Mouse (Mus musculus): Measurements from ENCODE around the gene Gm33543. TPM values are rescaled to one million over a fixed set of nuclear protein-coding genes. Genes with fewer than 3 reads are reported as not detected.

Gene Gm33543
- total and polyA plus RNA-seq, 2 experiments from 2014 or later: 0.11 TPM; not detected in 1

DNA sequence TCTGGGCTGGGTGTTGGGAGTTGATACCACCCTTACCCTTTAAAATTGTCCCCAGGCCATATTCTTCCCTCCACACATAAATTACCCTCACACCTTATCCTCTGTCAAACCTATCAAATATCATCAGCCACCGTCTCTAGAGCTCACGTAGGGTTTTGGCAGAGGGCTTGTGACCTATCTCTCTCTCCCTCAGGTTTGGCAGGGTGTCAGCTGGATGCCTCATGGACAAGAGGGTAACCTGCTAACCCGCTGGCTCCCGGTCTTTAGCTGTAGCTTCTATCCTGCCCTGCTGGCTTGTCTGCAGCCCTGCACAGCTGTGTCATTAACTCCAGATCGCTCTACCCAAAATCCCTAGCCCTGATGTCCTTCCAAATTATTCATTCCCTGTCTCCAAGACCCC, 14.4 kb downstream of the Gm33543 start:
- Histone ChIP-seq H3K4me3 (ENCODE audit: low read depth, low read length) (no peak overlapping the region), H3K36me3 (ENCODE audit: insufficient read depth, low read length) (no peaks in the 10 kb centered on the region), H3K27ac (ENCODE audit: low read depth, low read length) (no peak overlapping the region), H3K9me3 (ENCODE audit: low read length) (no peaks in the 10 kb centered on the region), H3K27me3 (ENCODE audit: insufficient read depth, low read length) (no peaks in the 10 kb centered on the region), H3K4me1 (ENCODE audit: insufficient read depth, low read length) (no peaks in the 10 kb centered on the region), H3K4me2 (ENCODE audit: low read depth, low read length, poor library complexity, severe bottlenecking) (no peak overlapping the region), H3K9ac (replicated peaks; ENCODE audit: low read length, poor library complexity, severe bottlenecking) (no peak overlapping the region)
- DNase-seq (ENCODE audit: low spot score): no peak
- no peak for TF ChIP-seq CTCF (IDR thresholded peaks at IDR 0.05)
- 88% methylated on average over 5 of the region's 5 CpGs for WGBS
- ATAC-seq (ENCODE audit: low FRiP score): no peak

DNA sequence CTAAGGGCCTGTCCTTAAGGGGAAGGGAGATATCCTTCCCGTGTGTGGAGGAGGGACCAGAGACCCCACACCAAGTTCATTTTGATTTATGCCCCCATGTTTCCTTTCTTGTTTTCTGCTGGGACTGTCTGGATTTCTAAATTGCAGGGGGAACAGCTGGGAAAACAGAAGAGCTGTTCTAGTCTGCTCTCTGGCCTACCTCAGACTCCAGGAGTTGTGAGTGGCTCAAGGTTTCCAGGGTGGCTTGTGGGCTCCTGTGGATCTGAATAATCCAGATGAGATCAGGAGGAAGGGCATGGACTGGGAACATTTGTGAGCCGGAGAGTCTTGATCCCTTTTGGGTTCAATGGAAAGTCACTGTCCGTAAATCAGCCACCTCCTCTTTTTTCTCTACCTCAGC, 17.1 kb downstream of the Gm33543 start:
- no peak overlapping the region for H3K4me2 ChIP-seq (ENCODE audit: low read depth, low read length, poor library complexity, severe bottlenecking)
- H3K36me3 ChIP-seq (ENCODE audit: insufficient read depth, low read length): no peaks in the 10 kb centered on the region
- 46% methylated on average over 3 of the region's 3 CpGs for WGBS
- no peaks in the 10 kb centered on the region for H3K4me1 ChIP-seq (ENCODE audit: insufficient read depth, low read length)
- H3K9ac ChIP-seq (replicated peaks; ENCODE audit: low read length, poor library complexity, severe bottlenecking): no peak overlapping the region
- H3K27me3 ChIP-seq (ENCODE audit: insufficient read depth, low read length): no peaks in the 10 kb centered on the region
- no peaks in the 10 kb centered on the region for H3K9me3 ChIP-seq (ENCODE audit: low read length)
- no peak overlapping the region for H3K27ac ChIP-seq (ENCODE audit: low read depth, low read length)
- no peak for DNase-seq (ENCODE audit: low spot score)
- ATAC-seq (ENCODE audit: low FRiP score): no peak
- H3K4me3 ChIP-seq (ENCODE audit: low read depth, low read length): no peak overlapping the region
- TF ChIP-seq CTCF (IDR thresholded peaks at IDR 0.05): no peak

DNA sequence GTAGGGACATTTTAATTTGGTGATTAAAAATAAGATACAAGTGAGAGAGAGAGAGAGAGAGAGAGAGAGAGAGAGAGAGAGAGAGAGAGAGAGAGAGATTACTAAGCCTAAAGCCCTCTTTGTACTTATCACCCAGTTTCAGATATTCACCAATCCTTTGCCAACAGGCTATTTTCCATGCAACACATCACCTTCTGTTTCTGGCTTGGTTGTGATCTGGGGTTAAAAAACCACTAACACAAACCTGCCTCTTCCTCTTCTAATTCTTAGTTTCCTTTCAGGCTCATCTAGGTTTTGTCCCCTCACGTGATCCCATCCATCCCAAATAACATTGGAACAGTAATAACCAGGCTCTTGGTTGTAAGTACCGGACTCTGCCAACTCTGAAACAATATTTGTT, 24.2 kb downstream of the Gm33543 start:
- 94% methylated on average over 2 of the region's 2 CpGs for WGBS
- Histone ChIP-seq H3K4me3 (ENCODE audit: low read depth, low read length) (no peak overlapping the region), H3K4me1 (ENCODE audit: insufficient read depth, low read length) (no peaks in the 10 kb centered on the region), H3K27me3 (ENCODE audit: insufficient read depth, low read length) (no peaks in the 10 kb centered on the region), H3K4me2 (ENCODE audit: low read depth, low read length, poor library complexity, severe bottlenecking) (no peak overlapping the region), H3K9me3 (ENCODE audit: low read length) (no peaks in the 10 kb centered on the region), H3K36me3 (ENCODE audit: insufficient read depth, low read length) (no peaks in the 10 kb centered on the region), H3K9ac (replicated peaks; ENCODE audit: low read length, poor library complexity, severe bottlenecking) (no peak overlapping the region), H3K27ac (ENCODE audit: low read depth, low read length) (no peak overlapping the region)
- ATAC-seq (ENCODE audit: low FRiP score) (no peak), DNase-seq (ENCODE audit: low spot score) (no peak)
- no peak for TF ChIP-seq CTCF (IDR thresholded peaks at IDR 0.05)

DNA sequence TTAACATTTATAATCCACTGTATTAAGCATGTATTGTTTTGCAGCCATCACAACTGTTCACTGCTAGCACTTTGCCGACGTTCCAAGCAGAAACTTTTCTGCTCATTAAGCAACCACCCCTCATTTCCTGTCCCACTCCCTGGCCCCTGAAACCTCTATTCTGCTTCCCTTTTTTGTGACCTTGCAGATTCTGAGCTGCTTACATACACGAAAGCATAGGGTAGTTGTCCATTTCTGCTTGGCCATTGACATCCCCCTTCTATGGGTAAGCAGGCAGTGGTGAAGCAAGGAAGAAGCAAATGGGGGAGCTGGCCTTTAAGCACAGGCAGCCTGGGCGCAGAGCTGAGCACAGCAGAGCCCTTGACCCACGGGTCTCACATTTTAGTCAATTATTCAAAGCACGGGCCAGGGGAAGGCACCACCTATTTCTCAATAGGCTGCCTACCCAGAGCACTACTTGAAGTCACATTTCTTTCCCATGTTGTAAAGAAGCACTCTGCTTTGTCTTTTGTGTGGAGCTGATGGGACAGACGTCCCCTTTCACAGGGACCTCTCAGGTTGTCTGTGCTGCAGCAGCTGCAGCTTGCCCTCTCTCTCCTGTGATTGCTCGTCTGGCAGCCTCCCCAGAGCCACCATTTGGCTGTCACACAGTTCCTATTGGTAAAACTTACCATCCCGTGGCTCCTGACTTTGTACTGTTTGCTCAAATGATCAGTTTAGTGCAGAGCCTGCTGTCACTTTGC, 25.1 kb downstream of the Gm33543 start:
- no peak for TF ChIP-seq CTCF (IDR thresholded peaks at IDR 0.05)
- no peak overlapping the region for H3K9ac ChIP-seq (replicated peaks; ENCODE audit: low read length, poor library complexity, severe bottlenecking)
- no peaks in the 10 kb centered on the region for H3K9me3 ChIP-seq (ENCODE audit: low read length)
- H3K4me2 ChIP-seq (ENCODE audit: low read depth, low read length, poor library complexity, severe bottlenecking): no peak overlapping the region
- no peaks in the 10 kb centered on the region for H3K4me1 ChIP-seq (ENCODE audit: insufficient read depth, low read length)
- H3K27ac ChIP-seq (ENCODE audit: low read depth, low read length): 0 out of 2 replicates have a peak overlapping the region, but pooled peaks have one; percentile 18
- WGBS: 40% methylated on average over 9 of the region's 9 CpGs
- DNase-seq (ENCODE audit: low spot score) (peak; percentile 47), ATAC-seq (ENCODE audit: low FRiP score) (no peak)
- H3K4me3 ChIP-seq (ENCODE audit: low read depth, low read length): no peak overlapping the region
- H3K36me3 ChIP-seq (ENCODE audit: insufficient read depth, low read length): no peaks in the 10 kb centered on the region
- H3K27me3 ChIP-seq (ENCODE audit: insufficient read depth, low read length): no peaks in the 10 kb centered on the region

DNA sequence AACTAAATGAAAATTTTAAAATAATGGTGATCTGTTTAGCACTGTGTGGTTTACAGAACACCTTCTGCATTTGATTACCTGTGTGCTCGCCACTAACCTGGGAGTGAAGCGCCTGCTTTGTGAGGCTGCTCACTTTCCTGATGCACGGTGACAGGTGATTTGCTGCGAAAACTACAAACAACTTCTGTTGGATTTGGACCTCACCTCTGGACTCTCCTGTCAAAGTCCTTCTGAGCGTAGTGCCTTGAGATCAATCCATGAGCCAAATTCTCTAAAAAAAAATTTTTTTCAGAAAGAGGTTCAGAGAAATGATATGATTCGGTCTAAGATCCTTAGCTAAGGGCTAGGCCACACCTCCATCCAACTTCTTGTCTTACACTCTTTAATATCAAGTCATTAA, 28.4 kb downstream of the Gm33543 start:
- ATAC-seq (ENCODE audit: low FRiP score): no peak
- no peak overlapping the region for H3K4me3 ChIP-seq (ENCODE audit: low read depth, low read length)
- H3K4me1 ChIP-seq (ENCODE audit: insufficient read depth, low read length): no peaks in the 10 kb centered on the region
- H3K36me3 ChIP-seq (ENCODE audit: insufficient read depth, low read length): no peaks in the 10 kb centered on the region
- H3K4me2 ChIP-seq (ENCODE audit: low read depth, low read length, poor library complexity, severe bottlenecking): no peak overlapping the region
- DNase-seq (ENCODE audit: low spot score): no peak
- H3K9ac ChIP-seq (replicated peaks; ENCODE audit: low read length, poor library complexity, severe bottlenecking): no peak overlapping the region
- 94% methylated on average over 6 of the region's 6 CpGs for WGBS
- H3K27ac ChIP-seq (ENCODE audit: low read depth, low read length): no peak overlapping the region
- no peaks in the 10 kb centered on the region for H3K27me3 ChIP-seq (ENCODE audit: insufficient read depth, low read length)
- no peak for TF ChIP-seq CTCF (IDR thresholded peaks at IDR 0.05)
- no peaks in the 10 kb centered on the region for H3K9me3 ChIP-seq (ENCODE audit: low read length)

DNA sequence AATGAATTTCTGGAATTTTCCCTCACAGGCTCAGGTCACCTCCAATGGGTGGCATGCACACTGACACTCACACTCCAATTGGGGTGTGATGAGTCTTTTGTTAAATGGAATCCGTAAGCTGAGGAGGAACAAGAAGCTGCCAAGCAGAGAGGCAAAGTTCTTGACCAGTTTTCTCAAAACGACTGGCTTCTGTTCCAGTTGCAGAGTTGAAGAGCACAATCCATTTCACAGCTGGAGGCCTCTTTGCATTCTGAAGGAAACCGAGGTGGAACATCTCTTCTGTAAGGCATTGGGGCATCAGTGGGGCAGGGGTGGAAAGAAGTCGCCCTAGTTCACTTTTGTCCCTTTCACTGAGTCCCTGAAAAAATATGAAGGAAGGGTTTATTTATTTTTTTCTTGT, 30.9 kb downstream of the Gm33543 start:
- H3K27ac ChIP-seq (ENCODE audit: low read depth, low read length): no peak overlapping the region
- TF ChIP-seq CTCF (IDR thresholded peaks at IDR 0.05): no peak
- no peaks in the 10 kb centered on the region for H3K9me3 ChIP-seq (ENCODE audit: low read length)
- H3K36me3 ChIP-seq (ENCODE audit: insufficient read depth, low read length): no peaks in the 10 kb centered on the region
- no peaks in the 10 kb centered on the region for H3K27me3 ChIP-seq (ENCODE audit: insufficient read depth, low read length)
- H3K4me1 ChIP-seq (ENCODE audit: insufficient read depth, low read length): no peaks in the 10 kb centered on the region
- no peak overlapping the region for H3K9ac ChIP-seq (replicated peaks; ENCODE audit: low read length, poor library complexity, severe bottlenecking)
- ATAC-seq (ENCODE audit: low FRiP score) (no peak), DNase-seq (ENCODE audit: low spot score) (no peak)
- no peak overlapping the region for H3K4me2 ChIP-seq (ENCODE audit: low read depth, low read length, poor library complexity, severe bottlenecking)
- WGBS: 55% methylated on average over 4 of the region's 4 CpGs
- H3K4me3 ChIP-seq (ENCODE audit: low read depth, low read length): no peak overlapping the region
